Mouse (Mus musculus): ENCODE data around the gene Khdrbs2. TPM values are rescaled to one million over a fixed set of nuclear protein-coding genes. Genes with fewer than 3 reads are reported as not detected.
"Not testable (repeated sequence)": the region's sequence is repeated elsewhere in the genome, so short reads cannot be mapped to it uniquely, and the experiment has no call there.

The Khdrbs2 gene
- polyA plus RNA-seq, 1 experiment, result not detected

DNA sequence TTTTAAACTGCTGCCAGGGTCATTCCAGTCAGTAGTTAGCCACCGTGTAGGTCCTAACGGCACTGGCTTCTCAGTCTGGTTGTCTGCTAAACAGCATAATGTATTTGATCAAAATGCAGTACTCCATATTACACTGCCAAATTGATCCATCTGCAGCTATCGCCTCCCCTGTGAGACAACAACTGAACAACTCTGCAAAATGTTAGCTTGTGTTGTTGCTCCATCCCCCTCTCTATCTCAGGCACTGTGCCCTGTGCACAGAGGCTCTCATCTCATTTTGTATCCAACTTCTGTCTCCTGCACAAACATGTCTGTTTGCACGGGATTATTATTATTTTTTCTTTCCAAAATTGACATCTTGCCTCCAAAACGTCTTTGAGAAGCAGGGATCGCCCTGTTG lies 225.0 kb downstream of the Khdrbs2 start:
- no peak overlapping the region for H3K27ac ChIP-seq (replicated peaks; ENCODE audit: low read depth, low read length)

DNA sequence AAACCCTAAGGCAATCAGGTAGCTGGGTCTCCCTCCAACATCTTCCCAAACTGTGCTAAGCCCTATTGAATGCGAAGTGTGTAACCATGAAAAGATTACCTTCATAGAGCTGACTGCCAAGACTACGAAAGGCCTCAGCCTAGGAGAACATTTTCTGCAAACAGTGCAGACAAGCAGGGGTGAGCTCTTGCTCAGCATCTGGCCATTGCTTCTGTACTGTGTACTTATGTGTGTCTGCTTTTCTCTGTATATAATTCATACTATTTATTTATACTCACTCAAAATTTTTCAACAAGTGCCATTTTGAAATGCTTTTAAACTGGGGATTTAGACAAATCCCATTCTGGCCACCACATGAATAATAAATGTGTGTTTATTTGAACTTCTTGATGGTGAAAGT lies 235.1 kb downstream of the Khdrbs2 start:
- Histone ChIP-seq H3K4me3 (ENCODE audit: insufficient read depth, low read depth, low read length) (no peak overlapping the region), H3K4me1 (ENCODE audit: control insufficient read depth, insufficient read depth, insufficient read length, low read length) (no peaks in the 10 kb centered on the region), H3K27ac (replicated peaks; ENCODE audit: low read depth, low read length) (no peak overlapping the region)

More for the DNA sequence above, 225.0 kb downstream of the Khdrbs2 start:
- Histone ChIP-seq H3K4me3 (ENCODE audit: insufficient read depth, low read depth, low read length) (no peak overlapping the region), H3K4me1 (ENCODE audit: control insufficient read depth, insufficient read depth, insufficient read length, low read length) (no peaks in the 10 kb centered on the region)

DNA sequence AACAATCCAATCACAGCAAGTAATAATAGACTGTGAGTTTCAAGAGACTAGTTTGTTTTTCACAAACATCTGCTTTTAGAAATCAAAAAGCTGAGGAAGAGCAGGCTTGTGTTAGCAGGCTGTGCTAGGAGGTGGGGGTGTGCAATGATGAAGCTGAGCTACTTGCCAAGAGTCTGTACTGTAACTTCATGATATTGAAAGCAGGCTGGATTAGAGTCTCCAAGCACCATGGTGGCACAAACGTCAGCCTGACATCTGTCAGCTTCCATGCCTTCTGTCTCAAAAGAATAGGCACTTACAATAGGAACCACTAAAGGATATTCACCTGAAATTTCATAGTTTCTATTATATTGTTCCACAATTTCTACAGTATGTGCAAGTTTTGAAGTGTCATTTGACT lies 255.9 kb downstream of the Khdrbs2 start:
- H3K27ac ChIP-seq (replicated peaks; ENCODE audit: low read depth, low read length), result no peak overlapping the region
- no peak overlapping the region for H3K4me3 ChIP-seq (ENCODE audit: insufficient read depth, low read depth, low read length)
- H3K4me1 ChIP-seq (ENCODE audit: control insufficient read depth, insufficient read depth, insufficient read length, low read length), result no peaks in the 10 kb centered on the region

DNA sequence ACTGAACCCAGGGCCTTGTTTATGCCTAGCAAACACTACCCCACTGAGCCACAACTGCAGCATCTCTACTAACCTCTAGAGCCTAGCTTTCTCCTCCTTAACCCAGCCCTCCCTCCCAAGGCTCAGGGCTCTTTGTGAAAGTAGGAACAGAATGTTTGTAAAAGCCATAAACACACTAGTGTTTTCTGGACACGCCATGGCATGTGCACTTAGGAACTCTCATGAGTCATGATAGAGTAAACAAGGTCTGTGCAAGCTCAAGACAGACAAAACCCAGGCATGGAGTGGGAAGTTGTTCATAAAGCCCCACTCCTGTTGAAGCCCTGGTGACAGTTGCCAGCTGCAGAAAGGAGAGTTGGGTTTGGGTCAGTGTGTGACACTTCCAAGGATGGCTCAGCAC lies 257.0 kb downstream of the Khdrbs2 start:
- Histone ChIP-seq H3K27ac (replicated peaks; ENCODE audit: low read depth, low read length) (no peak overlapping the region), H3K4me1 (ENCODE audit: control insufficient read depth, insufficient read depth, insufficient read length, low read length) (no peaks in the 10 kb centered on the region), H3K4me3 (ENCODE audit: insufficient read depth, low read depth, low read length) (no peak overlapping the region)

DNA sequence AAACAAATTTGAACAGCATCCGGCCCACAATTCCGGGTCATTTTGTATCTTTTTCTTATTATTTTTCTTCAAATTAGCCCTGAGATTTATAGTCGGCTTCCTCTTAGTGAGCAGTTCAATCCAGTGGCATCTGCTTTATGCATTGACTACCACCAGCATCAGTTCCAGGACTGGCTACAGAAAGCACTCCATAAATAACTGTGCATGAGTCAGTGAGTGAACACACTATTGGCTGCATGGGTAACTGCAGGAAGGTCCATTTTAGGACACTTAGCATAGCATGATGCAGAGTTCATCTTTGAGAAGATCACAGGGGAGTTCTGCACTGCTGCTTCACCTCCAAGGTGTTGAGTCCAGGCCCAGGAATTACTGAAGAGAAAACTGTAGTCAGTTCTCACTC lies 258.0 kb downstream of the Khdrbs2 start:
- no peak overlapping the region for H3K27ac ChIP-seq (replicated peaks; ENCODE audit: low read depth, low read length)
- H3K4me3 ChIP-seq (ENCODE audit: insufficient read depth, low read depth, low read length), result no peak overlapping the region
- H3K4me1 ChIP-seq (ENCODE audit: control insufficient read depth, insufficient read depth, insufficient read length, low read length), result no peaks in the 10 kb centered on the region

DNA sequence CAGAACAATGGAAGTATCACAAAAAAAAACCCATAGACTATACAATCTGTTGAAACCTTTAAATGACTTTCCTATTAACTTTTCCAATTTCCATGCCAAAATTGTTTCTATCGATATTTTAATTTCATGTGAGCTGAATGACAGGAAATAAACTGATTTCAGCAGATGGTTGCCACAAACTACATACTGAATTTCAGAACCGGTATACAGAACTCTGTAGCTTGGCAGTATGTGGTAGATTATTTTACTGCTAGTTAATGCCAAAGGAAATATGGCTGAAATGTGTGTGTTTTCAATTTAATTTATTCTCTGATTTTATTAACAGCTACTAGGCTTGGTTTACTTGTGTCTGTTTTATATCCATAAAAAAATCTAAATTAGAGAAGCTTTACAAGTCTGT lies 260.6 kb downstream of the Khdrbs2 start:
- H3K27ac ChIP-seq (replicated peaks; ENCODE audit: low read depth, low read length), result no peak overlapping the region
- H3K4me1 ChIP-seq (ENCODE audit: control insufficient read depth, insufficient read depth, insufficient read length, low read length), result no peaks in the 10 kb centered on the region
- no peak overlapping the region for H3K4me3 ChIP-seq (ENCODE audit: insufficient read depth, low read depth, low read length)

DNA sequence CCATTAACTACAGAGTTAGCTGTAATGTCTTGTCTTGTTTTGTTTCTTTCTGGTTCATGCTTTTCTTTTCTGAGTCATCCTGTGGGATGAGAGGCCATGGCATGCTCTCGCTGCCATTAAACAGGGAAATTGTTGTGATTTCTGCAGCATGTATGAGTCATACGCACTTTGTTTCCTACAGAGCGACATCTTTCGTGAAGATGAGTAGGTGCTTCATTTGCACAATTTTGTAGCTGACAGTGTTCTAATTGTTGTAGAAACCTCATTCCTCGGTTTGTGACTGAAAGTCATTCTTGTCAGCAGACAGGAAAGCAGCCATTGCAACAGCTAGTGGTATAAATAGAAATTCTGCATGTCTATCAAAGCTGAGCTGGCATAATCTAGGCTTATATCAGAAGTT lies 271.4 kb downstream of the Khdrbs2 start:
- Histone ChIP-seq H3K4me3 (ENCODE audit: insufficient read depth, low read depth, low read length) (no peak overlapping the region), H3K27ac (replicated peaks; ENCODE audit: low read depth, low read length) (no peak overlapping the region), H3K4me1 (ENCODE audit: control insufficient read depth, insufficient read depth, insufficient read length, low read length) (no peaks in the 10 kb centered on the region)

DNA sequence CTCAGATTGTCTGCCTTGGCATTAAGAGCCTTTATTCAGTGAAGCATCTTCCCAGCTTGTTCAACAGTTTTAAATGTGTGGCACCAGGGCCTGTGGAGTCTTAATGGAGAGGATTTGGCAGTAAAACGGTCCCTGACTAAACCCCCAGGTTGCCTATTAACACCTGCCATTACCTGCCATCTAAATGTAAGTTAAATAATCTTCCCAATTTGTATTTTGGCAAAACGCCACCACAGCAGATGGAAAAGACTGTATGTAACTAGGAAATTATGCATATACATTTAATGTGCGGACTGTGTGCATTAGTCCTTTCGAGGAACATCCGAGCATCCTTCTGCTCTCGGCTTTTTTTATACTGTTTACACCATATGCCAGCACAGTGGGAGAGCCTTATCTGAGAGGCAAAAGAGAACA lies 290.6 kb downstream of the Khdrbs2 start:
- no peak overlapping the region for H3K27ac ChIP-seq (replicated peaks; ENCODE audit: low read depth, low read length)
- no peaks in the 10 kb centered on the region for H3K4me1 ChIP-seq (ENCODE audit: control insufficient read depth, insufficient read depth, insufficient read length, low read length)
- no peak overlapping the region for H3K4me3 ChIP-seq (ENCODE audit: insufficient read depth, low read depth, low read length)

DNA sequence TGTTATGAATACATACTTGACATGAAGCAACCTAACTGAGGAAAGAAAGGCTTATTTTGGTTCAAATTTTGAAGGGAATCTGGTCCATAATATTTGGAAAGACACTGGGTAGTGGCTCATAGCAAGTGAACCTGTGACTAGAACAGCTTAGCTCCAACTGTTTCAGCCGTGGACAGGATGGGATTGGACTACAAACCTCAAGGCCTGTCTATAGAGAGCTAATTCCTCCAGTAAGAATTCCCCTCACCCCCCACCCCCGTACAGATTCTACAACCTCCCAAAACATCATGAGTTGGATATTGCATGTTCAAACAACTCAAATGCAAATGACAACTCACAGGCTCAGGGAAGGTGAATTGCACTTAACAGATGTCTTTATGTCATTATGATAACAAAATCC lies 298.5 kb downstream of the Khdrbs2 start:
- Histone ChIP-seq H3K4me1 (ENCODE audit: control insufficient read depth, insufficient read depth, insufficient read length, low read length) (no peaks in the 10 kb centered on the region), H3K27ac (replicated peaks; ENCODE audit: low read depth, low read length) (no peak overlapping the region), H3K4me3 (ENCODE audit: insufficient read depth, low read depth, low read length) (no peak overlapping the region)

DNA sequence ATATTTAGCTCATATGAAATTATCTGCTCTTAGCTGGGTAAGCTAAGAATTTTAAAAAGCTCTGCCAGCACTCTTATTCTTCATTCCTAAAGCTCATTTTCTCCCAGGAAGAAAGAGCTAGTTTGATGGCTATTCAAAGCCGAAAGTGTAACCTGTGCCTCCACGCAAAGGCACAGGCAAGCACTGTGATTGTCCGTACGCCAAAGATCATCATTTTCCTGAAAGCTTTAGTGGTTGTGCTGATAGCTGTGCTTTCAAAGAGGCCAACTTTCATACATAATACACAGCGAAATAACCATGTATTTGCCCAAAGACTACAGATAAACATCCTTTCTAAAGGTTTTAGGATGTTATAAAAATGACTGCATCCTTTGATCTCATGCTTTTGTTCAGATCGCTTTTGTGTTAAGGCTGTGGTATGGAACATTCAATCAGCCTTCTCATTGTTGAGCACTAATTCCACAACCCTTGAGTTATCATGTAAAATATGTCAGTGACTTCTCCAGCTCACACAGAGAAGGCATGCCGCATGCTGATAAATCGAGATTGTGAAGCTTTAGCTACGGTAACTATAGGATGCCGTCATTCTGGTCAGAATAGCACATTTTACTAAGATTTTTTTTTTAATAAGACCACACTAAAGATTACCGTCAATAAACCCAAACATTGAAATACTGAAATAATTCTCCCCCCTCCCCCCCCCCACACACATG lies 299.1 kb downstream of the Khdrbs2 start:
- H3K4me3 ChIP-seq (ENCODE audit: insufficient read depth, low read depth, low read length), result no peak overlapping the region
- H3K27ac ChIP-seq (replicated peaks; ENCODE audit: low read depth, low read length), result no peak overlapping the region
- no peaks in the 10 kb centered on the region for H3K4me1 ChIP-seq (ENCODE audit: control insufficient read depth, insufficient read depth, insufficient read length, low read length)

DNA sequence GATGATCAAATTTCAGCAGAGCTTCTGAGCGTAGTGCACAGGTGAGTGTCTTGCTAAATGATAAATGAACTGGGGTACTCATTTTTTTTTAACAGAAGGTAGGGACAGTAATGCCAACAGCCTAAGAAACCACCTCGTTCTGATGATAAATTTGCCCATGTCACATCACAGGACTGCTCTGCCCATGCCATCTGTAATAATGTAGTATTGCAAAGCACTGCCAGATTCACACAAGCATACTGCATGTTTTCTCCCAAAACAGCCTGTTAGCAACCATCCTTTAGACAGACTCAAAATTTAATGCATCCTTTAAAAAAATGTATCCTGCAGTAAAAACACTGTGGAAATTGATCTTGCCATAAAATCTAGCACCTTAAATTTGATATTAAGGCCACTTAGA lies 315.4 kb downstream of the Khdrbs2 start:
- Histone ChIP-seq H3K27ac (replicated peaks; ENCODE audit: low read depth, low read length) (no peak overlapping the region), H3K4me3 (ENCODE audit: insufficient read depth, low read depth, low read length) (no peak overlapping the region), H3K4me1 (ENCODE audit: control insufficient read depth, insufficient read depth, insufficient read length, low read length) (no peaks in the 10 kb centered on the region)

DNA sequence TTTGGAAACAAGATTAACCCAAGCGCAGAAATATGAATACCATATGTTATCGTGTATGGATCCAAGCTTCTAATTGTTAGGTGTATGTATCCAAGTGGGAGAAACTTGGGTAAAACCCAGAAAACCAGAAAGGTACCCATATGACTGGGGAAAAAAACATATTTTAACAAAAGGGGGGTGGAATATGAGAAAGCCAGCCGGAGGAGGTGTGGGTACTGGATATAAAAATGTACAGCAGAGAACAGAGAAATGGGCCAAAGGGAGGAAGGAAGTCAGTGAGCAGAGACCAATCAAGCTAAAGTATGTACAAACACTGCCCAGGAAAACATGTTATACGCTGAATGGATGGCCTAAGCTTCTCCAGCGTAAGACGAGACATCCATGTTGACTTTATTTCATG lies 330.9 kb downstream of the Khdrbs2 start:
- no peaks in the 10 kb centered on the region for H3K4me1 ChIP-seq (ENCODE audit: control insufficient read depth, insufficient read depth, insufficient read length, low read length)
- H3K4me3 ChIP-seq (ENCODE audit: insufficient read depth, low read depth, low read length), result no peak overlapping the region
- no peak overlapping the region for H3K27ac ChIP-seq (replicated peaks; ENCODE audit: low read depth, low read length)

DNA sequence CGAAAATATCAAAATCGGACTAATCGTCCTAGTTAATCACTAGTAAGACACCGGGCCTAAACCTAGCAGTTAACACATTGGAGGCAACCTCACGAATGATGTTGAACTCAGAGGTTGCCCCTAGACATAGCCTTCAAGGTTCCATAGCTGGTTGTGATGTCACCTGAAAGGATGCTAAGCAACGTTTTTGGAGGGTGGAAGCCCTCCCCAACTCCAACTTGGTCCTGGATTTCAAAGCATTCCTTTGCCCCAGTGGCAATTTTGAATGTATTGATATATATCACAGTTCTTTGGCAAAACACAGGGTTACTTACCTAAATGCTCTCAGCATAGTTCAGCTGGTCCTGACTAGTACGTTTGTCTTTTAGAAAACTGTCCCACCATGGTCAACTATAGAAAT lies 374.7 kb downstream of the Khdrbs2 start, which contains the start of gene Gm5415:
TSS of gene Gm5415 (minus strand) at position 101 of the 400 bp plus-strand sequence.
- not testable (repeated sequence) for H3K27ac ChIP-seq (replicated peaks; ENCODE audit: low read depth, low read length); H3K4me1 ChIP-seq (ENCODE audit: control insufficient read depth, insufficient read depth, insufficient read length, low read length); H3K4me3 ChIP-seq (ENCODE audit: insufficient read depth, low read depth, low read length)

DNA sequence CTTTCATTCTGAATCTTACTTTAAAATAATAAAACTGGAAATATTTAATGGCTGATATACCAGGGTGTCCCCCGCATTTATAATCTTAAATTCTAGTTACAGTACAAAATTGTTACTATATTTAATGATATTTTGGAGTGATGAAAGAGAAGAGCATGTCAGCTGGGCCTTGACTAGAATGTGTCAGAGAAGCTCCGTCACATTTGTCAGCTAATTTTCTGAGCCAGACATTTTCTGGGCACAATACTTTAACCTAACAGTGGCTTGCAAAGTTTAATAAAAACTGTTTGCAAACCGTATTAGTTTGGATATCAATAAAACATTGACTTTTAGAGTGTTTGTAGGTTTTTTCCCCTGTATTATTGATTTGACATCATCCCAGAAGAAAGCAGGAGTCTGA lies 380.9 kb downstream of the Khdrbs2 start:
- no peaks in the 10 kb centered on the region for H3K4me1 ChIP-seq (ENCODE audit: control insufficient read depth, insufficient read depth, insufficient read length, low read length)
- H3K27ac ChIP-seq (replicated peaks; ENCODE audit: low read depth, low read length), result no peak overlapping the region
- H3K4me3 ChIP-seq (ENCODE audit: insufficient read depth, low read depth, low read length), result no peak overlapping the region

DNA sequence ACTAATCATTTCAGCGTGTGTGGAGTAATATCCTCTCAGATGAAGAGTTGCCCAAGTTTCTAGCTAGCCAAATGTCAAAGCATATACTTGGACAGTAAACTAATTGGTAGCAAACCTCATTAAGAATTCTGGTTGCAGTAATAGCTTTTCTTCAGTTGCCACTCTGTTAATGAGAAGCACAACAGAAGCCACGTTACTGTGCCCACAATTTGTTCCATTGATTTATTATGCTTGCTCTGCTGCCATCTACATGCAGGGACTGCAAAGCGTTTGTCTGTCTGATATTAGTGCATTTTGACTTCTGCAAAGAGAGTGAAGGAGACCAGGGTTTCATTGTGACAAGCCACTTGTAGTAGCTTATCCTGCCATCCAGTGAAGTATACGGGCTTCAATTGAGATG lies 381.4 kb downstream of the Khdrbs2 start:
- Histone ChIP-seq H3K27ac (replicated peaks; ENCODE audit: low read depth, low read length) (no peak overlapping the region), H3K4me3 (ENCODE audit: insufficient read depth, low read depth, low read length) (no peak overlapping the region), H3K4me1 (ENCODE audit: control insufficient read depth, insufficient read depth, insufficient read length, low read length) (no peaks in the 10 kb centered on the region)

DNA sequence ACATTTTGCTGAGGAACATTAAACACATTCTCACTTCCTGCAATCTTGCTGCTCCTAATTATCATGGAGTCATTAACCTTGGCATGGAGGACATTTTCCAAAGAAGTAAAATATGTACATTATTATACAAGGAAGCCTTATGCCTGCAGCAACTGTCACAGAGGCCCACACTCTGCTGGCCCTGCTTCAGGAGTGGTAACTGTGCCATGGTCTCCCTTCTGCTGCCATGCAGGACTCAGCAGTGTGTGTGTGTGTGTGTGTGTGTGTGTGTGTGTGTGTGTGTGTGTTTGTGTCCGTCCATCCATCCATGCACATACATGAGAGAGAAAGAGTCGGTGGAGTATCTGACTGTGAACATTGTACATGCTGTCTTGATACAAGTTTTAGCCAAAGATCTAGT lies 396.4 kb downstream of the Khdrbs2 start:
- Histone ChIP-seq H3K4me3 (ENCODE audit: insufficient read depth, low read depth, low read length) (no peak overlapping the region), H3K4me1 (ENCODE audit: control insufficient read depth, insufficient read depth, insufficient read length, low read length) (no peaks in the 10 kb centered on the region), H3K27ac (replicated peaks; ENCODE audit: low read depth, low read length) (no peak overlapping the region)
